Comparison of ENCODE assay signal across 27 mouse cellular contexts in the genomic region with DNA sequence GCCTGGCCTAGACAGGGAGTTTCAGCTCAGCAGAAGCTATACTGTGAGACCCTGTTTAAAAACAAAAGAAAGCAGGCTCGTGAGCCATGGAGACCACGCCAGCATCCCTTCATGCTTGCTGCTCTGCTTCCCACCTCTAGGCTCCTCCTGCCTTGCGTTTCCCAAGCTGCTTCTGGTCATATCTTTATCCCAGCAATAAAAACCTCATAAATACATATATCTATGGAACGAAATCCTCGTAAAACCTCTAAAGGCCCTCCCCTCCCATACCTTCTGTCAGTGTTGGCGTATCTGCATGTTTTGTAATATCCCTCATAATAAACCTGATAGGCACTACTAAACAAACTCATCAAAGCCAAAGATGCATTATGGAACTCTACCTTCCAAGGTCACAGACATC. TPM values are rescaled to one million over a fixed set of nuclear protein-coding genes. Genes with fewer than 3 reads are reported as not detected.
"Had no signal": no experiment of that assay in that cellular context is flagged by ENCODE, and none has a peak within 500 bp of the region (broad histone marks: within the 10 kb centered on the region; RNA-seq: fewer than 3 reads in every experiment).

No protein-coding gene starts in this region.

- H3K9me3 ChIP-seq: liver, embryonic 15.5 days; lung, embryonic 15.5 days; megakaryocyte, embryonic 14.5 days; midbrain, embryonic 12.5 days; neural tube, embryonic 13.5 days; neural tube, embryonic 15.5 days had no signal

- ATAC-seq: liver, postnatal 0 days; lung, postnatal 0 days had no signal

- H3K27me3 ChIP-seq: liver, embryonic 13.5 days; liver, embryonic 15.5 days; lung, embryonic 15.5 days; megakaryocyte, embryonic 14.5 days; midbrain, embryonic 12.5 days; neural tube, embryonic 13.5 days; neural tube, embryonic 15.5 days had no signal

- DNase-seq: liver, embryonic 13.5 days; liver, postnatal 0 days; lung, adult 2 months; lung, postnatal 14 days; lung, postnatal 36 days; midbrain, embryonic 14.5 days; retina, postnatal 1 day; right cerebral cortex, adult 18-20 months; right cerebral cortex, postnatal 25 days; right cerebral cortex, postnatal 4 days; spleen, adult 18-20 months; thymus, adult 18-20 months; thymus, postnatal 14 days; thymus, postnatal 36 days had no signal

- H3K4me2 ChIP-seq: liver, embryonic 13.5 days; liver, embryonic 15.5 days; lung, embryonic 15.5 days; midbrain, embryonic 12.5 days; neural tube, embryonic 13.5 days; neural tube, embryonic 15.5 days had no signal

- H3K4me1 ChIP-seq: lung, embryonic 15.5 days; midbrain, embryonic 12.5 days; neural tube, embryonic 13.5 days; neural tube, embryonic 15.5 days had no signal

- H3K9ac ChIP-seq: liver, embryonic 13.5 days; liver, embryonic 15.5 days; liver, postnatal 0 days; lung, embryonic 15.5 days; midbrain, embryonic 12.5 days; neural tube, embryonic 13.5 days; neural tube, embryonic 15.5 days had no signal

- H3K4me3 ChIP-seq: liver, embryonic 13.5 days; liver, embryonic 15.5 days; lung, embryonic 15.5 days; megakaryocyte, embryonic 14.5 days; midbrain, embryonic 12.5 days; neural tube, embryonic 13.5 days; neural tube, embryonic 15.5 days had no signal

- H3K27ac ChIP-seq: liver, embryonic 15.5 days; lung, embryonic 15.5 days; macrophage; midbrain, embryonic 12.5 days; neural tube, embryonic 13.5 days; neural tube, embryonic 15.5 days had no signal

RNA-seq across cellular contexts. Expression of a gene that starts 59.3 kb away (rescaled TPM):
- polyA plus RNA-seq: liver, embryonic 13.5 days; liver, embryonic 15.5 days; liver, postnatal 0 days; lung, embryonic 15.5 days; lung, postnatal 0 days; macrophage; midbrain, embryonic 12.5 days; midbrain, embryonic 14.5 days; midbrain, postnatal 0 days; neural tube, embryonic 11.5 days; neural tube, embryonic 13.5 days; neural tube, embryonic 15.5 days; stomach, embryonic 14.5 days; stomach, embryonic 16.5 days; thymus, postnatal 0 days had no signal
